Mouse (Mus musculus): Measurements from ENCODE around the gene Hfm1. TPM values are rescaled to one million over a fixed set of nuclear protein-coding genes. Genes with fewer than 3 reads are reported as not detected.

Gene Hfm1
- total RNA-seq, 1 experiment: 1.2 TPM

DNA sequence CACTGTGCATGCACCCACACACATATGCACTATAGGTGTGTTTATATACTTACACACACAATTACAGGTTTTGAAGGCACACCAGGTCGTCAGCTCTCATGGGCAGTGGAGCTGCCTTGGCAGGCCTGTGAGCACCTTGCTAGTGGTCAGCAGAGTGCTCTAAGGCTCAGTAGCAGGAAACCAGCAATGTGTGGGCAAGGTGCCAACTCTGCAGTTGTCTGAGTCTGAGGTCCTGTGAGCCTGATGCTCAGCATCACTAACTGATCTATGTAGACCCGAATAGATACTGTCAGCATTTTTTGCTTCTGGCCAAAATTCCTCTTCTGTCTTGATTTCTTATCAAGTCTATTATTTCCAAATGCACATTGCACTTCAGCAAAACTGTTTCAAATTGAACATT, 82.2 kb downstream of the Hfm1 start:
- Histone ChIP-seq H3K9me3 (ENCODE audit: control insufficient read depth, insufficient read depth, low read depth, low read length) (no peaks in the 10 kb centered on the region), H3K9ac (ENCODE audit: insufficient read depth, low read depth, low read length, poor library complexity, severe bottlenecking) (no peak overlapping the region), H3K27ac (ENCODE audit: insufficient read depth, low read depth, low read length, poor library complexity, severe bottlenecking) (no peak overlapping the region), H3K4me3 (ENCODE audit: insufficient read depth in 1 of 2, low read depth in 1 of 2, low read length in 2 of 2, poor library complexity in 1 of 2, severe bottlenecking in 1 of 2) (no peak overlapping the region), H3K4me1 (ENCODE audit: control insufficient read depth in 2 of 2, insufficient read depth in 2 of 2, low read length in 2 of 2, poor library complexity in 1 of 2) (no peaks in the 10 kb centered on the region), H3K36me3 (ENCODE audit: control insufficient read depth, insufficient read depth, low read length, poor library complexity, severe bottlenecking) (no peaks in the 10 kb centered on the region)
- DNase-seq (ENCODE audit: low read depth, low spot score): no peak
- in situ Hi-C loops (cut with MboI; ENCODE audit: low sequenced_read_pairs in 2 of 2, unreplicated experiment in 2 of 2): no loop called here
- no peak for TF ChIP-seq MAFK (IDR thresholded peaks at IDR 0.05; ENCODE audit: insufficient read depth, low read depth, low read length)
- no peak for TF ChIP-seq ZNF384 (IDR thresholded peaks at IDR 0.05; ENCODE audit: low read depth, low read length)
- no peak for TF ChIP-seq CHD2 (IDR thresholded peaks at IDR 0.05; ENCODE audit: low read depth, low read length)
- no peak for TF ChIP-seq HCFC1 (IDR thresholded peaks at IDR 0.05; ENCODE audit: borderline replicate concordance, insufficient read depth, low read length)
- no peak for TF ChIP-seq ZC3H11A (IDR thresholded peaks at IDR 0.05; ENCODE audit: borderline replicate concordance, low read depth, low read length)

GRCm38 (mm10) chr5:106833025-106833424, 93.1 kb downstream of the Hfm1 start:
- TF ChIP-seq MAFK (IDR thresholded peaks at IDR 0.05; ENCODE audit: insufficient read depth, low read depth, low read length): no peak
- TF ChIP-seq CHD2 (IDR thresholded peaks at IDR 0.05; ENCODE audit: low read depth, low read length): no peak
- no peak for TF ChIP-seq ZC3H11A (IDR thresholded peaks at IDR 0.05; ENCODE audit: borderline replicate concordance, low read depth, low read length)
- no peak for DNase-seq (ENCODE audit: low read depth, low spot score)
- Histone ChIP-seq H3K9ac (ENCODE audit: insufficient read depth, low read depth, low read length, poor library complexity, severe bottlenecking) (no peak overlapping the region), H3K36me3 (ENCODE audit: control insufficient read depth, insufficient read depth, low read length, poor library complexity, severe bottlenecking) (no peaks in the 10 kb centered on the region), H3K4me3 (ENCODE audit: insufficient read depth in 1 of 2, low read depth in 1 of 2, low read length in 2 of 2, poor library complexity in 1 of 2, severe bottlenecking in 1 of 2) (no peak overlapping the region), H3K4me1 (ENCODE audit: control insufficient read depth in 2 of 2, insufficient read depth in 2 of 2, low read length in 2 of 2, poor library complexity in 1 of 2) (0 out of 4 replicates have a peak, but pooled peaks cover 0 to 3% of the 10 kb centered on the region in 2 experiments), H3K27ac (ENCODE audit: insufficient read depth, low read depth, low read length, poor library complexity, severe bottlenecking) (no peak overlapping the region), H3K9me3 (ENCODE audit: control insufficient read depth, insufficient read depth, low read depth, low read length) (no peaks in the 10 kb centered on the region)
- in situ Hi-C loops (cut with MboI; ENCODE audit: low sequenced_read_pairs in 2 of 2, unreplicated experiment in 2 of 2): no loop called here

- TF ChIP-seq ZNF384 (IDR thresholded peaks at IDR 0.05; ENCODE audit: low read depth, low read length) (no peak), MAFK (IDR thresholded peaks at IDR 0.05; ENCODE audit: insufficient read depth, low read depth, low read length) (no peak), ZC3H11A (IDR thresholded peaks at IDR 0.05; ENCODE audit: borderline replicate concordance, low read depth, low read length) (no peak), HCFC1 (IDR thresholded peaks at IDR 0.05; ENCODE audit: borderline replicate concordance, insufficient read depth, low read length) (no peak), CHD2 (IDR thresholded peaks at IDR 0.05; ENCODE audit: low read depth, low read length) (no peak)
- no peak for DNase-seq (ENCODE audit: low read depth, low spot score)
- H3K4me3 ChIP-seq (ENCODE audit: insufficient read depth in 1 of 2, low read depth in 1 of 2, low read length in 2 of 2, poor library complexity in 1 of 2, severe bottlenecking in 1 of 2): no peak overlapping the region
- 0 out of 4 replicates have a peak, but pooled peaks cover 0 to 3% of the 10 kb centered on the region in 2 experiments for H3K4me1 ChIP-seq (ENCODE audit: control insufficient read depth in 2 of 2, insufficient read depth in 2 of 2, low read length in 2 of 2, poor library complexity in 1 of 2)
- H3K9ac ChIP-seq (ENCODE audit: insufficient read depth, low read depth, low read length, poor library complexity, severe bottlenecking): no peak overlapping the region
- no peaks in the 10 kb centered on the region for H3K9me3 ChIP-seq (ENCODE audit: control insufficient read depth, insufficient read depth, low read depth, low read length)
- H3K27ac ChIP-seq (ENCODE audit: insufficient read depth, low read depth, low read length, poor library complexity, severe bottlenecking): no peak overlapping the region
- no peaks in the 10 kb centered on the region for H3K36me3 ChIP-seq (ENCODE audit: control insufficient read depth, insufficient read depth, low read length, poor library complexity, severe bottlenecking)
- in situ Hi-C loops (cut with MboI; ENCODE audit: low sequenced_read_pairs in 2 of 2, unreplicated experiment in 2 of 2): no loop called here
These were observed 94.7 kb downstream of the Hfm1 start for GRCm38 (mm10) chr5:106831401-106831800.

DNA sequence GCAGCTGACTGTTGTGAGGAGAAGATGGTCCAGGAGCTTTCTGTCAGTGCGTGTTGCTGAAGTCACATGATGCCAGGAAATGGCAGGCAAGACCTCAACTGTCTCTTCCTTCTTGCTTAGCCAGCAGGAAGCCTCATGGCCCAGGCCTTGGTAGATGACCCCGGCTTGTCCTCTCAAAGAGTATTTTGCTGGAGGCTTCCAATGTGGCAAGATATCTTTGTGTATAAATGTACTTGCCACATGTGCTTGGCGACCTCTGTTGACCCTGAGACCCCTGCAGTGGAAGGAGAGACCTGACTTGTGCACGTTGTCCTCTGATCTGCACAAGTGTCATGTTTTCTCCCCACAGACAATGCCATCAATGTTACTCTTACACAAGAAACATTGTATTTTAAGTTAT, 95.3 kb downstream of the Hfm1 start:
- in situ Hi-C loops (cut with MboI; ENCODE audit: low sequenced_read_pairs in 2 of 2, unreplicated experiment in 2 of 2): no loop called here
- H3K36me3 ChIP-seq (ENCODE audit: control insufficient read depth, insufficient read depth, low read length, poor library complexity, severe bottlenecking): no peaks in the 10 kb centered on the region
- TF ChIP-seq HCFC1 (IDR thresholded peaks at IDR 0.05; ENCODE audit: borderline replicate concordance, insufficient read depth, low read length): no peak
- H3K27ac ChIP-seq (ENCODE audit: insufficient read depth, low read depth, low read length, poor library complexity, severe bottlenecking): no peak overlapping the region
- no peak overlapping the region for H3K4me3 ChIP-seq (ENCODE audit: insufficient read depth in 1 of 2, low read depth in 1 of 2, low read length in 2 of 2, poor library complexity in 1 of 2, severe bottlenecking in 1 of 2)
- H3K9ac ChIP-seq (ENCODE audit: insufficient read depth, low read depth, low read length, poor library complexity, severe bottlenecking): no peak overlapping the region
- no peaks in the 10 kb centered on the region for H3K9me3 ChIP-seq (ENCODE audit: control insufficient read depth, insufficient read depth, low read depth, low read length)
- 0 out of 4 replicates have a peak, but pooled peaks cover 0 to 3% of the 10 kb centered on the region in 2 experiments for H3K4me1 ChIP-seq (ENCODE audit: control insufficient read depth in 2 of 2, insufficient read depth in 2 of 2, low read length in 2 of 2, poor library complexity in 1 of 2)
- DNase-seq (ENCODE audit: low read depth, low spot score): no peak

DNA sequence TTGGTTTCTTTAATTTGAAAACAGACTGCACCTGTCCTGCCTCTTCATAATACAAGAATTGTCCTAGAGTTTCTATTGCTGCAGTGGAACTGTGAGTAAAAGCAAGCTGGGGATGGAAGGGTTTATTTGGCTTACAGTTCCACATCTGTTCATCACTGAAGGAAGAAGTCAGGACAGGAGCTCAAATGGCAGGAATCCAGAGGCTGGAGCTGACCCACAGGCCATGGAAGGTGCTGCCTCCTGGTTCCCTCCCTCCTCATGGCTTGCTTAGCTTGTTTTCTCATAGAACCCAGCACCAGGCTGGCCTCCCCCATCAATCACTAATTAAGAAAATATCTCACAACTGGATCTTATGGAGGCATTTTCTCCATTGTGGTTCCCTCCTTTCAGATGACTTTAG, 99.4 kb downstream of the Hfm1 start:
- Histone ChIP-seq H3K9ac (ENCODE audit: insufficient read depth, low read depth, low read length, poor library complexity, severe bottlenecking) (no peak overlapping the region), H3K4me1 (ENCODE audit: control insufficient read depth in 2 of 2, insufficient read depth in 2 of 2, low read length in 2 of 2, poor library complexity in 1 of 2) (no peaks in the 10 kb centered on the region), H3K4me3 (ENCODE audit: insufficient read depth in 1 of 2, low read depth in 1 of 2, low read length in 2 of 2, poor library complexity in 1 of 2, severe bottlenecking in 1 of 2) (no peak overlapping the region), H3K36me3 (ENCODE audit: control insufficient read depth, insufficient read depth, low read length, poor library complexity, severe bottlenecking) (no peaks in the 10 kb centered on the region), H3K9me3 (ENCODE audit: control insufficient read depth, insufficient read depth, low read depth, low read length) (no peaks in the 10 kb centered on the region), H3K27ac (ENCODE audit: insufficient read depth, low read depth, low read length, poor library complexity, severe bottlenecking) (no peak overlapping the region)
- no peak for TF ChIP-seq CHD2 (IDR thresholded peaks at IDR 0.05; ENCODE audit: low read depth, low read length)
- TF ChIP-seq HCFC1 (IDR thresholded peaks at IDR 0.05; ENCODE audit: borderline replicate concordance, insufficient read depth, low read length): no peak
- no peak for TF ChIP-seq ZNF384 (IDR thresholded peaks at IDR 0.05; ENCODE audit: low read depth, low read length)
- no peak for TF ChIP-seq MAFK (IDR thresholded peaks at IDR 0.05; ENCODE audit: insufficient read depth, low read depth, low read length)
- no peak for TF ChIP-seq ZC3H11A (IDR thresholded peaks at IDR 0.05; ENCODE audit: borderline replicate concordance, low read depth, low read length)
- in situ Hi-C loops (cut with MboI; ENCODE audit: low sequenced_read_pairs in 2 of 2, unreplicated experiment in 2 of 2): no loop called here
- no peak for DNase-seq (ENCODE audit: low read depth, low spot score)

All from ES-E14 (cell line).